Mouse (Mus musculus): ENCODE results near the gene Umad1.

DNA sequence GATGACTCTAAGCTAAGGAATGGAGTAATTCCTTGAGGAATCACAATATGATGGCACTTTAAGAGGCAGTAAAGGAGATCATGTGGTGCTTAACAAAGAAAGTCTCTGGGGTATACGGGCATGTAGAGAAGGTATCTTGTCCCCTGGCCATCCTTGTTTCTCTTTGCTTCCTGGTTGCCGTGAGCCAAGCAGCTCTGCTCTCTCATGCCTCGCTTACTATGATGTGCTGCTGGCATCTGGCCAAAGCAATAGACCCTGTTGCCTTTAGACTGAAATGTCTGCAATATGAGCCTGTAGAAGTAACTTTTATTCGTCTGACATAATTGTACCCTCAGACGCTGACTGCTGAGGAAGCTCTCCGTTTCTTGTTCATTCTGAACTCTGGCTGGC, 238.8 kb downstream of the Umad1 start:
- TF ChIP-seq GATA1 (IDR thresholded peaks at IDR 0.05; ENCODE audit: borderline replicate concordance, low read length) (no peak), FLI1 (IDR thresholded peaks at IDR 0.05; ENCODE audit: low read length) (no peak)
